In the genomic region with DNA sequence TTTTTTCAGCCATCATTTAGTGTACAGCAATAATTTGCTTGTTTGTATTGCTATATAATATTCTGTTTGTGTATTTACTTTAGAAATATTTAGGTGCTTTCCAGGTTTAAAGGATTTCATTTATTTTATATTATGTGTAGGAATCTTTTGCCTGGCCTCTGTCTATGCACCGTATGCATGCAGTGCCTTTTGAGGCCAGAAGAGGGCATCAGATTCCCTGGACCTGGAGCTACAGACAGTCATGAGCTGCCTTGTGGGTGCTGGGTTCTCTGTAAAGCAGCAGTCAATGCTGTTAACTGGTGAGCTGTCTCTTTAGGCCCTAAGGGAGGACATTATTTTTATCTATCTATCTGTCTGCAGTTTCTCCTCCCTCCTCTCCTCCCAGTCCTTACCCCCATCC, we compare ENCODE assay signal across 10 mouse cellular contexts. TPM values are rescaled to one million over a fixed set of nuclear protein-coding genes. Genes with fewer than 3 reads are reported as not detected.
DNase-seq lines count a peak whose midpoint lies in the region; ATAC-seq lines count a peak whose summit lies in the region.
"Had no signal": no experiment of that assay in that cellular context is flagged by ENCODE, and none has a peak within 500 bp of the region (broad histone marks: within the 10 kb centered on the region; RNA-seq: fewer than 3 reads in every experiment).

No protein-coding gene starts in this region.

- no peak overlapping the region for H3K9ac ChIP-seq in heart, embryonic 11.5 days (ENCODE audit: low read depth, low read length)
- H3K9ac ChIP-seq: embryonic facial prominence, embryonic 15.5 days; lung, embryonic 15.5 days had no signal

- H3K27ac ChIP-seq in heart, embryonic 11.5 days (ENCODE audit: low read depth, low read length): no peak overlapping the region
- H3K27ac ChIP-seq: embryonic facial prominence, embryonic 15.5 days; lung, embryonic 15.5 days had no signal

- H3K4me1 ChIP-seq in heart, embryonic 11.5 days (ENCODE audit: control insufficient read depth, insufficient read depth, low read length): no peaks in the 10 kb centered on the region
- H3K4me1 ChIP-seq: lung, embryonic 15.5 days had no signal

- no peaks in the 10 kb centered on the region for H3K9me3 ChIP-seq in heart, embryonic 11.5 days (replicated peaks; ENCODE audit: control insufficient read depth, low read length)
- H3K9me3 ChIP-seq: embryonic facial prominence, embryonic 15.5 days; lung, embryonic 15.5 days had no signal

- ATAC-seq in heart, embryonic 11.5 days (replicated peaks; ENCODE audit: insufficient number of reproducible peaks, low FRiP score, low TSS enrichment): no peak

- no peak overlapping the region for H3K4me3 ChIP-seq in heart, embryonic 11.5 days (ENCODE audit: low read depth, low read length)
- H3K4me3 ChIP-seq: embryonic facial prominence, embryonic 15.5 days; lung, embryonic 15.5 days had no signal

- peak; percentile 90 for DNase-seq in heart, adult 11 months
- peak; percentile 31 for DNase-seq in right cerebral cortex, adult 18-20 months
- DNase-seq in right cerebral cortex, postnatal 25 days: no peak
- DNase-seq in cerebellum, adult 9-10 months: peak; percentile 49
- peak; percentile 79 for DNase-seq in induced T-regulatory cell, adult 2 months (ENCODE audit: low read depth)
- DNase-seq in naive thymus-derived CD4-positive, alpha-beta T cell, adult 2 months (ENCODE audit: low read depth): peak; percentile 82
- DNase-seq in urinary bladder, adult 18-20 months (ENCODE audit: low spot score in 2 of 2): no peak

- H3K4me2 ChIP-seq in heart, embryonic 11.5 days: no peak overlapping the region
- H3K4me2 ChIP-seq: embryonic facial prominence, embryonic 15.5 days; lung, embryonic 15.5 days had no signal

- WGBS in heart, embryonic 11.5 days (ENCODE audit: insufficient replicate concordance): 23% methylated on average over 1 of the region's 1 CpGs

- H3K36me3 ChIP-seq in heart, embryonic 11.5 days (ENCODE audit: control insufficient read depth, insufficient read depth, low read length): no peaks in the 10 kb centered on the region
- H3K36me3 ChIP-seq: embryonic facial prominence, embryonic 15.5 days; lung, embryonic 15.5 days had no signal

- no peaks in the 10 kb centered on the region for H3K27me3 ChIP-seq in heart, embryonic 11.5 days (ENCODE audit: control insufficient read depth, insufficient read depth, low read length)
- H3K27me3 ChIP-seq: embryonic facial prominence, embryonic 15.5 days; lung, embryonic 15.5 days had no signal

RNA-seq across cellular contexts. Expression of a gene that starts 3.0 kb away (rescaled TPM):
- 0.50 and 1.2 TPM in 2 replicates for polyA plus RNA-seq in heart, embryonic 11.5 days (2014; fragmentation: Nextera tagmentation; extraction: Ambion mirVana)

RNA-seq across cellular contexts. Expression of a gene that starts 3.1 kb away (rescaled TPM):
- polyA plus RNA-seq in heart, embryonic 11.5 days (2014; fragmentation: Nextera tagmentation; extraction: Ambion mirVana): not detected in 2 replicates
- polyA plus RNA-seq: embryonic facial prominence, embryonic 15.5 days; lung, embryonic 15.5 days had no signal

RNA-seq across cellular contexts. Expression of a gene that starts 29.6 kb away (rescaled TPM):
- 13.3 and 13.5 TPM in 2 replicates for polyA plus RNA-seq in heart, embryonic 11.5 days (2014; fragmentation: Nextera tagmentation; extraction: Ambion mirVana)

RNA-seq across cellular contexts. Expression of a gene that starts 29.7 kb away (rescaled TPM):
- polyA plus RNA-seq in heart, embryonic 11.5 days (2014; fragmentation: Nextera tagmentation; extraction: Ambion mirVana): 17.4 and 28.7 TPM in 2 replicates

RNA-seq across cellular contexts. Expression of a gene that starts 30.1 kb away (rescaled TPM):
- polyA plus RNA-seq in heart, embryonic 11.5 days (2014; fragmentation: Nextera tagmentation; extraction: Ambion mirVana): 2.0 and 2.9 TPM in 2 replicates

Comparison
In these comparisons a context has a peak if more than half of its experiments do, and no peak if none do; other contexts are left out.
1. DNase-seq: peak in heart, adult 11 months (single experiment), right cerebral cortex, adult 18-20 months (single experiment), cerebellum, adult 9-10 months (single experiment), induced T-regulatory cell, adult 2 months (single experiment) and naive thymus-derived CD4-positive, alpha-beta T cell, adult 2 months (single experiment); none in right cerebral cortex, postnatal 25 days (single experiment) and urinary bladder, adult 18-20 months (0 of 2).